Mouse (Mus musculus): ENCODE results near the gene Angptl4. TPM values are rescaled to one million over a fixed set of nuclear protein-coding genes. Genes with fewer than 3 reads are reported as not detected.
"Not testable (repeated sequence)": the region's sequence is repeated elsewhere in the genome, so short reads cannot be mapped to it uniquely, and the experiment has no call there.

The Angptl4 gene
- 100 to 1,000 TPM in 1 of 2 experiments, 10 to 100 TPM in 1; 47.8 to 111 TPM for total RNA-seq (2021)
- long read RNA-seq, experiment 1, transcript Angptl4-201 (7 exons, 3,308 nt), result major isoform, 75 of 82 reads
- long read RNA-seq, experiment 1, partial matches to known transcripts, result 2 of 82 reads
- long read RNA-seq, experiment 1, other reads (novel, unspliced or antisense), result 5 of 82 reads
- long read RNA-seq, experiment 2, transcript Angptl4-201 (7 exons, 3,308 nt), result major isoform, 58 of 63 reads
- long read RNA-seq, experiment 2, partial matches to known transcripts, result 4 of 63 reads
- long read RNA-seq, experiment 2, other reads (novel, unspliced or antisense), result 1 of 63 reads

DNA sequence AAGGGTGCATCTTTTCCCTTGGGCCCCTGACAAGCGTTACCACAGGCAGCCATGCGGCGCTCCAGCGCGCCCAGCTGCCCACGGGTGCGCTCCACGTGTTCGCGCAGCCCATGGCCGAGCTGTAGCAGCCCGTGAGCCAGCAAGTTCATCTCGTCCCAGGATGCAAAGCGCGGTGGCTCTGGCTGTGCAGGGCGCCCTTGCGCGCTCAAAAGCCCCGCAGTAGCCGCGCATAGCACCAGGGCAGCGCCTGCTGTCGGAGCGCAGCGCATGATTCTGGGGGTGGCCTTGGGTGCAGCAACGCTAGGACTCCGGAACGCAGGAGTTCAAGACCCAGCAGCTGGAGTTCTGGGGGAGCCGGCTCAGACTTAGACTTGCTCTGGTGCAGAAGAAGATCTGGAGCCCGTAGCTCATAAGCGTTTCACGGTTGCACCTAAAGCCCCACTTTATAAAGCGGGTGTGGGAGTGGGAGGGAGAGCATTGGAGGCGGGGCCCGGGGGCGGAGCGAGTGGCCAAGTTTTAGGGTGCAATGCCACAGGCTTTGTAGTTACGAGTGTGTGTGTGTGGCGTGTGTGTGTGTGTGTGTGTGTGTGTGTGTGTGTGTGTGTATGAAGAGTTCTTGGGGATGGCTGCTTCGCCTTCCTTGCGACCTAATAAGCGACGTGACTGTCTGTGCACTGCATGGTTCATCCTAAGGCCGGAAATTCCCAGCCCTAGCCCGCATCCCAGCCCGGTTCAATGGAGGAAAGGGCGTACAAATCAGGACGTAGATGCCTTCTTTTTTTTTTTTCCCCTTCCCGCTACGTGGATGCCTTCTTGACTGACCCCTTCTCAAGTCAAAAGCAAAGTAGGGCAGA lies at the start of gene Angptl4:
Gene Angptl4, minus strand, starts transcription at position 707 of the 854 bp plus-strand sequence.
- DNase-seq (ENCODE audit: low spot score in 2 of 2), result peak; percentile 74 to 82

DNA sequence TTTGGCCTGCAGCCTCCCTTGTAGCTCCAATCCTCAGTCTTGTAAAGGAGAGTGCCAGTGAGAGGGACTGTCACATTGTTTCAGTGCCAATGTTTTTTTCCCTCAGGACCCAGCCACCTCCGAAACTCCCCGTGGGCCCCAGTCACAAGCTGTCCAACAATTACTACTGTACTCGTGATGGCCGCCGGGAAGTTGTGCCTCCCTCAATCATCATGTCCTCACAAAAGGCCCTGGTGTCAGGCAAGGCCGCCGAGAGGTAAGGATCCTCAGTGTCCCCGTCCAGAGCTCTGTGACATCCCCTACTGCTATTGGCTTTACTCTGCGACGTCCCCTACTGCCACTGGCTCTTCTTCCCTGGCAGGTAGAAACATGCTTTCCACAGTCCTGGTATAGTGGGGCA lies 47.9 kb upstream of the Angptl4 start:
- no peak for DNase-seq (ENCODE audit: low spot score in 2 of 2)

DNA sequence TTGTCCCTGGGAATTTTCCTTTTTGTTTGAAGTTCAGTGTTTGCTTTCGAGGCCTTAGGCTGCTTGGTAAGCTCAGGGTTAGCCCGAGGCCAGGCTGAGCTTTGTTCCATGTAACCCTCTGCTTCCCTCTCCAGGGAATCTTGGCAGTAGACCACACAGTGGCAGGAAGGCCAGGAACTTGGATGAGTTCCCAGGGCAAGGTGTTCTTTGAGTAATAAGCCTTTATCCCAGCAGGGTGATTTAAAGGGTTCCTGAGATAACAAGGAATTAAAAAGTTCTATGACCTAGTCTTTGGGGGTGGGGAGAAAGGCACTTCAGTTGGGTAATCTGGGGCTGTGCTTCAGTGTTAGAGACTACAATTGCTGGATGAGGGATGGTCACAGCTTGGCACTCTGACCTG lies 47.3 kb upstream of the Angptl4 start:
- DNase-seq (ENCODE audit: low spot score in 2 of 2), result peak; percentile 47 to 64

DNA sequence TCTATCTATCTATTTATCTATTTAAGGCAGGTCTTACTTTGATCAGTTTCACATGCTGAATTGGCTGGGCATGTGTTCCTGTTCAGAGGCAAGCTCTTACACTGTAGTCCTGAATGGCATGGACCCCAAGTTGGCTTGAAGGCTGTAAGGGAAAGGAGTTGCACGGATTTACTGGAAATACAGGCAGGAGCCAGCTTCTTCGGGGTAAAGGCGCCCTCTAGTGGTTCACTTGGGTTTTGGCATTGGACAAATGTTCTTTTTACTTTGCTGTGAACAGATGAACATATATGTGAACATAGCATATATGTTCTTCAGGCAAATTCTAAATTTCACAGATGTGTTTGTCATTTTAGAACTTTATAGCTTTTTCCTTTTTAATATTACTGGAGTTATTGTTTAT lies 45.2 kb upstream of the Angptl4 start:
- DNase-seq (ENCODE audit: low spot score in 2 of 2), result peak; percentile 64 to 68

DNA sequence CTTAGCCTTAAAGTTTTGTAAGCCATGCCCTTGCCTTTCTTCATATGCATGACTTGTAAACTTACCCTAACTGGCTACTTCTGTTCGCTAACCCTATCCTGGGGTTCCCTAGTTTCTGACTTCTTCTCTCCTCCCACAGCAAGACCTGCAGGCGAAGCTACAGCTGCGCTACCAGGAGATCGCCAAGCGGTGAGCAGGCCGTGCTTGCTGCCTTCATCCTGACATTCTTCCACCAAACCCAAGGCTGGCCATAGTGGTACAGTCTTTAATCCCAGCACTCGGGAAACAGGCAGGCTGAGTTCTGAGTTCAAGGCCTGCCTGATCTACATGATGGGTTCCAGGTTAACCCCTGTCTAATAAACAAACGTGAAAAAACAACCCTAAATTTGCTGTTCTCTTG lies 43.8 kb upstream of the Angptl4 start:
- DNase-seq (ENCODE audit: low spot score in 2 of 2), result no peak

DNA sequence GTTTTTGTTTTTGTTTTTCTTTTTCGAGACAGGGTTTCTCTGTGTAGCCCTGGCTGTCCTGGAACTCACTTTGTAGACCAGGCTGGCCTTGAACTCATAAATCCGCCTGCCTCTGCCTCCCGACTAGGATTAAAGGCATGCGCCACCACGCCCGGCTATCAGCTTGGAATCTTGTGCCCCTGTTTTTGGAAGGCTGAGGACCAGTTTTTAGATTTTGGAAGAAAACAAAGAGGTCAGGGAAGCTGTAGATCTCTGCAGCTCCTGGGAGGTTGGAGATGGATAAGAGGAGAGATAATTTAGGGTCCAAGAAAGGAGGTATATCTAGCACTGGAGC lies 43.3 kb upstream of the Angptl4 start:
- not testable (repeated sequence) for DNase-seq (ENCODE audit: low spot score in 2 of 2)

DNA sequence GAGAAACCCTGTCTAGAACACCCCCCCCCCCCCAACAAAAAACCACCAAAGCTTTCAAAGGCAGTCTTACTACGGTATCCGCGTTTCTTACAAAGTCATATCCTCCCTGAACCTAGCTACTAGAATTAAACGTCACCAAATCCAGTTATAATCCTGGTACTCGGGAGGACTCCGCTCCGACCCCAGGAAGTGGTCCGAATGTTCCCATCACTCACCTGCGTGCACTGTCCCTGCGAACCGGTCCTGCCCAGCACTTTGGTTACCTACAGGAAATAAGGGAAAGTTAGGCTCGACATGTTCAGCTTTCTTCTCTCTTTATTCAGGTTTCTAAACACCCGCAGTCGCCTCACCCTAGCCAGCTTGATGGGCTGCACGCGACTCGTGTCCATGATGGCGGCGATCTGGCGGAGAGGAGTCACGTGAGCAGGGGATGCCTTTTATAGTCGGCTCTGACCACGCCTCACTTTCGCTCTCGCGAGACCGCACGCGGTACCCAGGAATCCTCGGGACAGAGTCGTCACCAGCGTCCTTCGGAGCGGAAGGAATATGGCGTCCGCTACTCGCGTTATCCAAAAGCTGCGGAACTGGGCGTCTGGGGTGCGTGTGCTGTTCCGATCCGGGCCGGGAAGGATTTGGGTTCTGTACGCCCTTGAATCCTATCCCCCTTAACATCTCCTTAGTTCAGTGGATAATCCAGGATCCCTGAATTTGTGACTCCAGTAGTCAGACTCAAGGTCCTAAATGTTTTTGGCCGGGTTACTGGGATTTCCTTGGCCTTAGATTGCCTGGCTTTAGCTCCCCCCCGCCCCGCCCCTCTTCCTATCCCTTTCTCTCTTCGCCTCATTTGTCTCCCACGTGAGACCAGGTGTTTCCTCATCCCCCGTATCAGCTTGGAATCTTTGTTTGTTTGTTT lies 42.7 kb upstream of the Angptl4 start, which contains the start of the genes Rps28 and Ndufa7:
Gene Rps28, minus strand, starts transcription at position 479 of the 913 bp plus-strand sequence.
Gene Ndufa7, plus strand, starts transcription at position 489 of the 913 bp plus-strand sequence.
- peak; percentile 98 to 99 for DNase-seq (ENCODE audit: low spot score in 2 of 2)

DNA sequence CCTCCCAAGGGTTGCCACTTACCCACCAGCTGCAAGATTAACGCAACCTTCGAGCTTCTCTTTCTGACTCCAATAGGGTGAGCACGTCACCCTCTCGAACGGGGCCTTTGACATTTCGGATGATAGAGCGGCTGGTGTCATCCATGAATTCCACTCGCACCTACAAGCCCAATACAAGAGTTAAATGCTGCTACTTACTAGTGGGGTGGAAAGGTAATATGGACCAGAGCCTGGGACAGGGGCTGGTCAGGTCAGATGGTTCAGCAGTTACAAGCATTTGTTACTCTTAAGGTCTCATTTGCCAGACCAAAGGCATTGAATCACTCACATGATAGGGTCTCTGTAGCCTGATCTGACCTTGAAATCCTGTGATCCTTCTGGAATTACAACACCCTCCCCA lies 41.5 kb upstream of the Angptl4 start:
- not testable (repeated sequence) for DNase-seq (ENCODE audit: low spot score in 2 of 2)

DNA sequence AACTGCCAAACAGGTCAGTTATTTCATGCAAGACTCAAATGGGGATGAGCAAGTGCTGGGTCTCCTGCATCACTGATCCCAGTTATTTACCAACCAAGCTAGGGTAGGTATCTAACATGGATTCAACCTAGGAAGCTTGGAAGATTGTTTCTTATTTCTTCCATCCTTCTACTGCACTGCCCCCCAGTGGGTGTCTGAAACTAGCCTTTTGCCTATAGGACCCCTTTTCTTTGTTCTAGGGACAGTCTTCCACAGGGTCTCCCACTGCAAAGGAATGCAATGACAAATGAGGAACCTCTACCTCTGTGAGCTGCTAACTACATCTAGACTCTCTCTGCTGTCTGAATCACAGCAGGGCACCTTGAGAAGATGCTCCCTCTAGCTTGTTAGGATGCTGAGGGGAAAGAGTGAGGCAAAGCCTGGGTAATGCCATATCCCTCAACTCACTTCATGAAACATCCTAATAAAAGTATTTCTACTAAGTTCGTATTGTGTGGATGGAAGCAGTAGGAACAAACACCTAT lies 40.9 kb upstream of the Angptl4 start:
- DNase-seq (ENCODE audit: low spot score in 2 of 2), result no peak

DNA sequence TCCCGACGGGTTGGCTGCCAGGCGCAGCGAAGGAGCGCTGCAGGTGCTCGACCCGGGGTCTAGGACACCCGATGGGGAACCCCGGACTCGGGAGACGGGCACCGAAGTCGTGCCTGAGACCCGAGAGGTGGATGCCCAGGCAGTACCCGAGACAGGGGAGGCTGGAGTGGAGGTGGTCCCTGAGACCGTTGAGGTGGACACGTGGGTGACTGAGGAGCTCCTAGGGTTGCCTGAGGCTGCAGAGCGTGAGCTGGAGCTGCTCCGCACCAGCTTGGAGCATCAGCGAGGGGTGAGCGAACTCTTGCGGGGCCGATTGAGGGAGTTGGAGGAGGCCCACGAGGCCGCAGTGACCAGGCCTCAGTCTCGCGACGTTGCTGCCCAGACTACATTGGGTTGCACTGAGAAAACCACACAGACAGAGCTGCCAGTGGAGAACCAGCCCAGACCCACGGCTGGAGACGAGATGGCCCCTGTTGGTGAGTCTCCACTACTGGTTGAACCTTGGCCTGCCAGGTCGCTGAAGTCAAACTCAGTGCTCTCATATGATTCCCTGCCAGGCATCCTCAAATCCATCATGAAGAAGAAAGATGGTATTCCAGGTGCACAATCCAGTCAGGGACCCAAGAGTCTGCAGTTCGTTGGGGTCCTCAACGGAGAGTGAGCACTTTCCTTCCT lies 36.5 kb upstream of the Angptl4 start:
- peak in 1 of 2 experiments; percentile 54 for DNase-seq (ENCODE audit: low spot score in 2 of 2)

DNA sequence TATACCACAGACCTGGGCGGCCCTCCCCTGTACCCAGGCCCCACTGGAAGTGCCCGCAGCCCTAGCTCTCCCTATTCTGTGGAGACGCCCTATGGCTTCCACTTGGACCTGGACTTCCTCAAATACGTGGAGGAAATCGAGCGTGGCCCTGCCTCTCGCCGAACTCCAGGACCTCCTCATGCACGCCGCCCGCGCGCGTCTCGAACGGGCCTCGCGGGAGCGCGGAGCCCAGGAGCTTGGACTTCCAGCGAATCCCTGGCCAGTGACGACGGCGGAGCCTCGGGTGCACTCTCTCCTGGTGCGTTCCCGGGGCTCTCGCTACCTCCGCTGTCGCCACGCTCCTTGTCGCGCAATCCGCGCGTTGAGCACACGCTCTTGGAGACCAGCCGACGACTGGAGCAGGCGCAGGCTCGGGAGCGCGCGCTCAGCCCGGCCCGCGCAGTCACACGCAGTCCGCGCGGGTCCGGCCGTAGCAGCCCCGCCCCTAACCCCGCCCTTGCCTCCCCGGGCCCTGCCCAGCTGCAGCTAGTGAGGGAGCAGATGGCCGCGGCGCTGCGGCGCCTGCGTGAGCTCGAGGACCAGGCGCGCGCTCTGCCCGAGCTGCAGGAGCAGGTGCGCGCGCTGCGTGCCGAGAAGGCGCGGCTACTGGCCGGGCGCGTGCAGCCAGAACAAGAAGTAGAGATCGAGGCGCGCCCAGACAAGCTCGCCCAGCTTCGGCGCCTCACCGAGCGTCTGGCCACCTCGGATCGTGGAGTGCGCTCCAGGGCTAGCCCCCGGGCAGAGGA lies 35.7 kb upstream of the Angptl4 start:
- peak; percentile 79 to 80 for DNase-seq (ENCODE audit: low spot score in 2 of 2)

DNA sequence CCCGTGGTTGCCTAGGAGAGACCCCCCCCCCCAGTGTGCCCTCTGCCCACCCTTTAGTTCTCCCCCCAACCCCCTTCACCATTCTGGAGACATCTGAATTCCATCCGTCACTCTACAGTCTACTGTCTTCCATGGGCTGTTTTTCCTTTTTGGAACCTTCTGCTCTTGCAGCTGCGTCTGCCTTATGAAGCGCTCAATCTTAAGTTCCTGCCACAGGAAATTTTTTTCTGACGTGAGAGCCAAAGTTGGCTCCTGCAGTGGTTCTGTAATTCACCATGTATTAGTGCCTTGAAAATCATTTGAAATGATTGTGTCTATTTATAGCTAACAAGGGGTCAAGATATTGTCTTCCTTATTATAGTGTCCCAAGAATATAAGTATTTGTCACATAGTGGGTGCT lies 35.0 kb upstream of the Angptl4 start:
- DNase-seq (ENCODE audit: low spot score in 2 of 2), result no peak

DNA sequence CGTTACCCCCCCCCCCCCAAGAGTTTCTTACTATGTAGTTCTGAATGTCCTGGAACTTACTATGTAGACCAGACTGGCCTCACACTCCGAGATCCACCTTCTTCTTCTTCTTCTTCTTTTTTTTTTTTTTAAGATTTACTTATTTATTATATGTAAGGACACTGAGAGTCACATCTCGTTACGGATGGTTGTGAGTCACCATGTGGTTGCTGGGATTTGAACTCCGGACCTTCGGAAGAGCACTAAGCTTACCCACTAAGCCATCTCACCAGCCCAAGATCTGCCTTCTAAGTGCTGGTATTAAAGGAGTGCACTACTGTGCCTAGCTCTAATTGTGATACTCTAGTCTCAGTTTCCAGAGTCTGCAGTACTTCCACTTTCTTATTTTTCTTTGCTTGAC lies 33.8 kb upstream of the Angptl4 start:
- DNase-seq (ENCODE audit: low spot score in 2 of 2), result no peak

DNA sequence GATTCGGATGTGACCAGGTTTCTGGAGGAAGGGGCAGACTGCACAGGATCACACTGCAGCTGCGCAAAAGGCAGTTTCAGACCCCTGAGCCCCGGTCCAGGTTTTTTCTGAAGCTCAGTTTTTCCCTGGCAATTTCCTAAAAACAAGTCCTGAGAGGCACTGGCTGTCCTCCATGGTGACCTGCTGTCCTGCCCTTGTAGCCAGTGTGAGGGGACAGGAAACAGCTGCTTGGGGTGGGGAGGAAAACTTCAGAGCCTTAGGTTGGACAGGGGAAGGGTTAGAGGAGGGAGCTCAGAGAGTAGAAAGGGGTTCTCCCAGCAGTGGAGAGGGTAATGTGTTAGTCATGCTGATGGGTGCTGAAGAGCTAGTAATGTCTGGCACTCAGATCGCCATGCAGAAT lies 31.4 kb upstream of the Angptl4 start:
- no peak for DNase-seq (ENCODE audit: low spot score in 2 of 2)

DNA sequence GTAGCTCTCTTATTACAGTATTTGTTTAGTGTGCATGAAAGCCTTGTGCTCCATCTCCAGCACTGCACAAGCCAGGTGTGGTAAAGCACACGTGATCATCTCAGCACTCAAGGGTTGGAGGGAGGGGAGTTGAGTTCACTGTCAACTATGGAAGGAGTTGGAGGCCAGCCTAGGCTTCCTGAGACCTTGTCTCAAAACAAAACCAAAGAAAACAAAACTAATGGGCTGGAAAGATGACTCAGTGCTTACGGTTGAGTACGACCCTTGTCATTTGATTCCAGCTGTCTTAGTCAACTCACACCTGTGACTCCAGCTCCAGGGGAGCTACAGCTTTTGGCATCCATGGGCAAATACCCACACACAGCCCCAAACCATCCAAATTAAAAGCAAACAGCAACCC lies 30.8 kb upstream of the Angptl4 start:
- no peak for DNase-seq (ENCODE audit: low spot score in 2 of 2)

DNA sequence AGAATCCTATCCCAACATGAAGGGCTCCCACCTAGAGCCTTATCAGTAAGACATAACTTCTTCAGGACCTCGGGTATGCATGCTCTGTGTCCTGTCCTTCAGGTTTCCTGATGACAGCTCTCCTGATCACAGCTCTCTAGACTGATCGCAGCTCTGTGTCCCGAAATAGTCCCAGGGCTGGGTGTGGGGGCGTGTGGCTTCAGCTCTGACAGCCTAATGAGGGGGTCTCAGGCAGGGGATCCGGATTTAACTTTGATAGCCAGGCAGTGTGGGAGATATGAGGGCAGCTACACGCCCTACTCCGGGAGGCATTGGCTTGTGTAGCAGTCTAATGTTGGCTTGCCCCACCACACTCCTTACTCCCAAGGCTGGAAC lies 29.5 kb upstream of the Angptl4 start:
- no peak for DNase-seq (ENCODE audit: low spot score in 2 of 2)

DNA sequence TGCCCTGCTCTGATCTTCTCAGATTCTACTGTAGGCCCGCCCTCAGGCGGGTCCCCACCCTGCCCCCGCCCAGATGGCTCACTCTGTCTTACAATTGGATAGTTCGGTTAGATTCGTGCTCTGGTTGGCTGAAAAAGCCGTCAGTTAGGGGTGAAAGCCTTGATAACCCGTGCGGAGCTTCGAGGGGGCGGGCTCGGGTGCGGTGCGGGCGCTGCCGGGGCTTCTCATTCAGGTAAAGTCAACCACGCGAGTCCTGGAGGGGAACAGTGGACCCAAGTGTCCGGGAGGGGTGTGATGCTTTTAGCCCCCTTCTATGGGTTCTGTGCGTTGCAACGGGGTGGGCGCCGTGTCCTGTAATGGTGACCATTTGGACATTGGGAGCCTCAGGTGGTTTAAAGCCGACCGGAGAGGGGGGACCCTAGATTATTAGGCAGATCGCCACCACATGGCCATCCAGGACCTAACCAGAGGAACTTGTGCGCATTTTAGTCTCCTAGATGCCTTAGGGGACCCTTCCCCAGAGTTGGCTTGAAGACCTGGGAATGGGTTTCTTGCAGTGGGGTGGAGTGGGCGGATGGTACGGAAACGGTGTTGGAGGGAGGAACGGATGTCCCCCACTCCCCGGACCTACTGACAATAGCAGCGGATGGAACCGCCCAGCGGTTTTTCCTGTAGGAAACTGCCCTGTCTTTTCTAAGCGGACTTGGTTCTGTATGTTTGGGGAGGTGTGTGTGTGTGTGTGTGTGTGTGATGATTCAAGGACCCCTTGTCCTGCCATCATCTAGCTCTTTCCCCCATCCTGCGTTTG lies 28.9 kb upstream of the Angptl4 start, which contains the start of gene Kank3:
Gene Kank3, plus strand, starts transcription at position 186 of the 808 bp plus-strand sequence.
- DNase-seq (ENCODE audit: low spot score in 2 of 2), result peak; percentile 89 to 91

DNA sequence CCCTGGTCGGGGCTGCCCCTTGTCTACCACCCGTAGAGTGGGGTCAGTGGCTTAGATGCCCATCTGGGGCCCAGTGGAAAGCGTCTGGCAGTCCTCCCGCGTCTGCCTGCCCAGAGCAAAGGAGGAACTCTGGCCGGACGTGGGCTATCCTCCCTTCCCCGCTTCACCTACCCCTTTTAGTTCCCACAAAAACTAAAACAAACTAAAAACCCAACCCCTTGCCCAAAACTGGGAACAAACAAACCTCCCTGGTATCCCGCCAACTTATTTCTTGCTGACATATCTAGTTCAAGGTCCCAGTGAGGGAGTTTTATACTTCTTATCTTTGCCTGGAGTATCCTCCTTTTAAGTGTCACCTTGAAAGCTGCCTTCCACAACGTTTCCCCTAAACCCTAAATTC lies 26.6 kb upstream of the Angptl4 start:
- DNase-seq (ENCODE audit: low spot score in 2 of 2), result no peak

All from adrenal gland, adult 18-20 months (tissue).